Mouse (Mus musculus) thymus, postnatal 0 days (tissue): ENCODE measurements around the gene Cenpm. TPM values are rescaled to one million over a fixed set of nuclear protein-coding genes. Genes with fewer than 3 reads are reported as not detected.

Experiments
- DNase-seq: peaks from one replicate; pipeline ENCODE4 v3.0.0-alpha.2; 2015; ENCODE audit warnings: low spot score
- microRNA counts: library from miRNA; unstranded; fragments of <30 nt; microRNA quantifications from one replicate; lab custom pipeline; 2015
- microRNA-seq: library from miRNA; unstranded; fragments of <30 nt; microRNA quantifications from one replicate; pipeline ENCODE4, GENCODE M21; 2016; ENCODE audit warnings: borderline number of aligned reads
- polyA plus RNA-seq: library from polyadenylated mRNA; unstranded; fragments of >200 nt; fragmentation: Nextera tagmentation; extraction: Ambion mirVana; gene quantifications from 2 replicates; pipeline ENCODE4 v1.2.1, GENCODE M21; 2015

The Cenpm gene
- polyA plus RNA-seq, 1 experiment from 2014 or later, result 59.3 TPM

GRCm38 (mm10) chr15:82197246-82197750, 47.2 kb downstream of the Cenpm start:
- no peak for DNase-seq

- DNase-seq, result no peak
Measured at GRCm38 (mm10) chr15:82196300-82196699, 48.2 kb downstream of the Cenpm start.

GRCm38 (mm10) chr15:82192617-82193016, 51.9 kb downstream of the Cenpm start:
- no peak for DNase-seq

- DNase-seq, result peak; percentile 64
Measured at GRCm38 (mm10) chr15:82188481-82189240, 55.9 kb downstream of the Cenpm start.

GRCm38 (mm10) chr15:82187924-82188323, 56.6 kb downstream of the Cenpm start:
- no peak for DNase-seq

- DNase-seq, result no peak
Measured at GRCm38 (mm10) chr15:82187401-82187800, 57.1 kb downstream of the Cenpm start.

- DNase-seq, result no peak
Measured at GRCm38 (mm10) chr15:82186931-82187330, 57.6 kb downstream of the Cenpm start.

GRCm38 (mm10) chr15:82186131-82186530, 58.4 kb downstream of the Cenpm start:
- DNase-seq, result no peak

- DNase-seq, result no peak
Measured at GRCm38 (mm10) chr15:82185062-82185783, 59.3 kb downstream of the Cenpm start.

- DNase-seq, result no peak
Measured at GRCm38 (mm10) chr15:82184656-82185055, 59.9 kb downstream of the Cenpm start.

- no peak for DNase-seq
Measured at GRCm38 (mm10) chr15:82184183-82184582, 60.4 kb downstream of the Cenpm start.

MicroRNA genes within 50 kb of the gene (microRNA counts, 519-probe panel; counts per million panel counts)
- 3,380 counts per million, percentile 75 among the panel's probes with 10 or more counts for microRNA mmu-miR-33 (lab: Ali Mortazavi, UCI)

Small RNAs within 50 kb of the gene (microRNA-seq; reads per million reads assigned to microRNA genes)
- 254 reads per million, percentile 57 among the genes with 10 or more reads in this experiment for gene Mir33

Other genes starting within 250 kb of the Cenpm start
- 160 and 169 TPM in 2 replicates for gene Desi1, start 210.9 kb downstream of the Cenpm start, polyA plus RNA-seq
- 387 and 431 TPM in 2 replicates for gene Snu13, start 197.2 kb downstream of the Cenpm start, polyA plus RNA-seq
- gene 4930407I10Rik, start 185.6 kb downstream of the Cenpm start, polyA plus RNA-seq, result 0.04 TPM in 1 of 2 replicates, not detected in the other
- gene Mei1, start 174.8 kb downstream of the Cenpm start, polyA plus RNA-seq, result 0.04 TPM in 1 of 2 replicates, not detected in the other
- 34.1 and 34.4 TPM in 2 replicates for gene Ccdc134, start 116.8 kb downstream of the Cenpm start, polyA plus RNA-seq
- gene Srebf2, start 97.6 kb downstream of the Cenpm start, polyA plus RNA-seq, result 152 and 161 TPM in 2 replicates
- gene Shisa8, start 31.9 kb downstream of the Cenpm start, polyA plus RNA-seq, result 0.15 and 0.26 TPM in 2 replicates
- 0.22 and 0.49 TPM in 2 replicates for gene Tnfrsf13c, start 20.4 kb downstream of the Cenpm start, polyA plus RNA-seq
- not detected in 2 replicates for gene 1500009C09Rik, start 7.6 kb upstream of the Cenpm start, polyA plus RNA-seq
- gene Sept3, start 30.1 kb upstream of the Cenpm start, polyA plus RNA-seq, result 0.90 and 1.1 TPM in 2 replicates
- gene Wbp2nl, start 54.2 kb upstream of the Cenpm start, polyA plus RNA-seq, result 0.22 TPM in 1 of 2 replicates, not detected in the other
- 35.9 and 38.4 TPM in 2 replicates for gene Naga, start 94.2 kb upstream of the Cenpm start, polyA plus RNA-seq
- 12.5 and 14.2 TPM in 2 replicates for gene Pheta2, start 94.2 kb upstream of the Cenpm start, polyA plus RNA-seq
- gene Smdt1, start 94.2 kb upstream of the Cenpm start, polyA plus RNA-seq, result 317 and 322 TPM in 2 replicates
- gene Ndufa6, start 109.6 kb upstream of the Cenpm start, polyA plus RNA-seq, result 488 and 492 TPM in 2 replicates
- 1.8 and 2.7 TPM in 2 replicates for gene Cyp2d22, start 135.5 kb upstream of the Cenpm start, polyA plus RNA-seq
- gene Cyp2d11, start 149.3 kb upstream of the Cenpm start, polyA plus RNA-seq, result not detected in 2 replicates
- gene Cyp2d10, start 162.4 kb upstream of the Cenpm start, polyA plus RNA-seq, result 0.10 TPM in 1 of 2 replicates, not detected in the other
- not detected in 2 replicates for gene Cyp2d9, start 188.7 kb upstream of the Cenpm start, polyA plus RNA-seq